Mouse (Mus musculus) cerebellum, postnatal 36 days (tissue): ENCODE measurements around the gene Prpf38a.

Source experiments
- DNase-seq, 2 experiments: peaks; one replicate each; pipeline ENCODE4 v3.0.0; 2021 to 2022; ENCODE audit warnings: mixed read lengths in 2 of 2

Gene Prpf38a

DNA sequence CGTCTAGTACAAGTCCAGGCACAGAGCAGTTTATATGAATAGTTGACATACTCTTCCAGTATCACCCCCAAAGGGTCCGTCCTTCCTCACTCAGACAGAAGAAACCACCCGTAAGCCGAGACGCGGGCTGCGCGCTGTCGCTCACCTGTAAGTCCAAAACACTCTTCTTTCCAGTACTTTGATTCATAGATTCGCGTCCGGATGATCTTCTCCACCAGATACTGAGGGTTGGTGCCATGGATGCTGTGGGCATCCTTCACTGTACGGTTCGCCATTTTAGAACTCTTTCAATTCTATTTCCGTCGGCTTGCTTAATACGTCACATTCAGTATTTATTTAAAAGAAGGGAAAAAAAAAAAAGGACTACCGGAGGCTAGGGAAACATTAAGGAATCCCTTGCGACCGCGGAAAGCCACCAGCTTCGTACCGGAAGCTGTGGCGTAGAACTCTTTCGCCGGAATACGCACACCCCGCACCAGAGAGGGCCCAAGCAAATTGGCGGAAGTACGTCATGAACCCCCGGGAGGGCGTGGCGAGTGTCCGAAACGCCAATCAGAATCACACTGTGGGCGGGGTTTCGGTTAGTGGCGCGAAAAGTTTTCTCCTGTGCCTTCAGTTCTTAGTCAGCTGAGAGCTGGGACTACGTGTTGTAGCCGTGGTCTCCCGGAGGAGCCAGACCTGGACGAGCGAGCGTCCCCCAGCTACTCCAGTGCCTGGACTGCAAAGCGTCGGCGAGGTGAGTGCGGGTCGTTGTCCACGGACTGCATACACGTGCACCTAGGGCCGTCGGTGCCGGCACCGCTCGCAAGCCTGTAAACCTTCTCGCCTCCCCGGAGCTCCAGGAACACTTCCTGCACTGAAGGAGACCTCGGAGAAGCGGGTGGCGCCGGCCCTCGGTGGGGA is at the start of gene Prpf38a, which contains the start of gene Orc1:
Gene Prpf38a, minus strand, starts transcription at position 497 of the 903 bp plus-strand sequence.
Gene Orc1, plus strand, starts transcription at position 584 of the 903 bp plus-strand sequence.
- DNase-seq: peak; percentile 97

DNA sequence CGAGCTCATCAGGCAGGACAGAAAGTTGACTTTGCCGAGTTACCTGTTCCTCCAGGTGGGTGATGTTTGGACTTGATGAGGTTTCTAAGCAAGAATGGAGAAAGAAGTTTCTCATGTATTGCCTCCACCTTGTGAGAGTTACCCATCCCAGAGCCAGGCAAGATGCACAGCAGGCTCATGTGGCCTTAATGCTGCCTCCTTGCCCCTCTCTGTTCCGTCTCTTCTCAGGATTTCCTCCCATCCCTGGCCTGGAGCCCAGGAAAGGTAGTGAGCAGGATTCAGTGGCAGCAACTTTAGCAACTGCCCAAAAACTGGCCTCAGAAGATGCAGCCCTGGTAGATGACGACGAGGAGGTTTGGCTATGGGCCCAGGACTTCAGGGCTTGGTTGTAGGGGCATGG is 47.9 kb upstream of the Prpf38a start:
- DNase-seq: no peak

DNA sequence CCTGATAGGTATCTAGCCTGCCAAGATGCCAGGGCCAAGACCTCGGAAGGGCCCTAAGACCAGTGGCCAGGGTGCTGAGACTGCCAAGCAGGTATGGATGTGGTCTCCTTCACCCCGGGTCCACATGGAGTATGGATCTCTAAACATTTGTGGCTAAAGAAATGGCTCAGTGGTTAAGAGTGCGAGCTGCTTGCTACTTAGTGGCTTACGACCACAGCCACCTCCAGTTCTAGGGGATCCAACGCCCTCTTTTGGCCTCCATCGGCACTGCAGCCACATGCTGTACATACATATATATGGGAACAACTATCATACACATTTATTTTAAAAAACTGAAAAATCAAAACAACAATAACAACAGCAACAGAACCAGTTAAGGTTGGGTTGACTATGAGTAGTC is 42.4 kb upstream of the Prpf38a start:
- no peak for DNase-seq

DNA sequence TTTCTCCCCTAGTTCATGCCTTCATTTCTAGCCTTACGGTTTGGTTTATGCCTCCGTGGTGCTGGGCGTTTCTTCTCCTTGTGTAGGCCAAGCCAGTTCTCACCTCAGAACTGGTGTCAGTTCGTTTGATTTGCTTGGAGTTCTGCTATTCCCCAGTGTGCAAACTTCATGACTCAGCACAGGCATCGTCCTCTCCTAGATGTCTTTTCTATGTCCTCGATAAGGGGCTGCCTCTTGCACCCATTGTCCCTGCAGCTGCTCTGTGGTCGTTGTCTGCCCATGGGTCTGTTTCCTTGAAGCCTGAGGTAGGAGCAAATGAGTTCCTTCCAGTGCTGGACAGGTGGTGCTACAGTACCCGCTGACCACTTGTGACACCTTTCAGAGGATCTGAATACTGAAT is 41.4 kb upstream of the Prpf38a start:
- peak in 1 of 2 experiments; percentile 17 for DNase-seq

DNA sequence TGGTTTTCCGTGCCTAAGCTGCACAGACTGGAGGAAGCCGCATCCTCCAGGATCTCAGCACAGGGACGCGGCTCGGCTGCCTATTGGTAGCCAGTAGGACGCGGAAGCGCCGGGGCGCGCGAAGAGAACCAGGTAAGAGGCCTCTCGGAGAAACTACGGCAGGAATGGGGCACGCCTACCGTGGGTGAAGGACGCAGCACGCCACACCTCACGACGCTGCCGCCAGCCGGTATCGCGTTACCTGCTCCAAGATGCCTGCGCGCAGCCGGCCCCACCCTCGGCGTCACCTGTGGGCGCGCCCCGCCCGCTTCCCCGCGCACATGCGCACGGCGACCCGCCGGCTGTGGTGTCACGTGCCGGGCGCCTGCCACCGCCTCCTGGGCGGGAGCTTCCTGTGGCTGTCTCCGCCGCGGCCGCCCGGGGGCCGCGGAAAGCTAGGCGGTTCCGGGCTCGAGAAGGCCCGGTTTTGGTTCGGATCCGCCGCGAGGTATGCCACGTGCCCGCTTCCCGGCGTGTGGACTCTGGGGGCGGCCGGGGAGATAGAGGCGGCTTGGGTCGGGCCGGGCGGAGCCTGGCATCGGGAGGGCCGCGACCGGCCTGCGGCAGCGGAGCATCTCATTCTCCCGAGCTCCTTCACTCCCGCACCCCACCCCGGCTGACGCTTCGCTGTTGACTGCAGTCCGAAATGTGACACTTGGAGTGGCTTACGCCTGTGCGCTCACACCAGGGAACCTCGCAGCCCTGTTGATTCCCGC is 40.6 kb upstream of the Prpf38a start, which contains the start of gene Cc2d1b:
Gene Cc2d1b, plus strand, starts transcription at position 354 of the 755 bp plus-strand sequence.
- peak; percentile 91 to 96 for DNase-seq

DNA sequence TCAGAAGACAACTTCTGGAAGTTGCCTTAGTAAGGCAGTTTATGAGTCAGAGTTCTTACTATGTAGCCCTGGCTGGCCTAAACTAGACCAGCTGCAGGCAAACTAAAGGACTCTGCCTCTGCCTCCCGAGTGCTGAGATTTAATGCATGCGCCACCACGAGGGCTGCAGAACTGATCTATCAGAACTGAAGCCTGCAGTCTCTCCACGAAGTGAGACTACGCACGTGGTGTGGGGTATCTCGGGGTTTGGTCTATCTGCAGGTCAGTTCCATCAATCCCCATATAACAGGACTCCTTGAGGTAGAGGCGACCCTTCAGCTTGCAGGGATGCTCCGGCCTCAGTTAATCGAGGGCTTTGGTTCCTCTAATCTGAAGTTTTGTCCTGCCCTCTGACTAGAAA is 40.0 kb upstream of the Prpf38a start:
- DNase-seq: no peak

DNA sequence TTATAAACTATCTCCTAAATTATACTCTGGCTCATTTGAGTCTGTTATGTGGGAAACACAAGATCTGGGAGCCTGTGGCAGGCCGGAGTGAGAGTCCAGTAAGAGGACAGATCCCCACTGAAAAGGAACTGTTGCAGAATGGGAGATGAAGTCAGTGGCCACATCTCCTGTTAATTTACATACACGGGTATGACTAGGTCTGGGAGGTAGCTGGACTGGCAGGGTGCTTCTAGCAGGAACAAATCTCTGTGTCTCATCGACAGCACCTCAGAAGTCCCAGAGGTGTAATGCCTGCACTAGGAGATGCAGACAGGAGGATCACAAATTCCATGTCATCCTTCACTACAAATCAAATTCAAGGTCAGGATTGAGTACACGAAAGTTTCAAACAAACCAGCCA is 39.5 kb upstream of the Prpf38a start:
- no peak for DNase-seq

DNA sequence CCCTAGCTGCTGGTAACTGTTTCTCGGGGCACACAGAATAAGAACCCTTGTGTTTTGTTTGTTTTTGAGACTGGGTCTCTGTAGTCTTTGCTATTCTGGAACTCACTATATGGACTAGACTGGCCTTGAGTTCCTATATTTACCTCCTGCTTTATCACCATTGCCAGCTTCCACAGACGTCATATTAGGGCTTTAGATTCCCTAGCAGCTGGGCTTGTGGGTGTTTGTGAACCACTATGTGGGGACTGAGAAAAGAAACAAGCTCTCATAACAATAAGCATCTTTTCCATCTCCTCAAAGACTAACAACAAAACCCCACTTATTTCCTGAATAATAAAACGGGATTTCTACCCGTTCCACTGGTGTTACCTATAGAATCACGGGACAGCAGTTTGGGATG is 31.8 kb upstream of the Prpf38a start:
- no peak for DNase-seq

DNA sequence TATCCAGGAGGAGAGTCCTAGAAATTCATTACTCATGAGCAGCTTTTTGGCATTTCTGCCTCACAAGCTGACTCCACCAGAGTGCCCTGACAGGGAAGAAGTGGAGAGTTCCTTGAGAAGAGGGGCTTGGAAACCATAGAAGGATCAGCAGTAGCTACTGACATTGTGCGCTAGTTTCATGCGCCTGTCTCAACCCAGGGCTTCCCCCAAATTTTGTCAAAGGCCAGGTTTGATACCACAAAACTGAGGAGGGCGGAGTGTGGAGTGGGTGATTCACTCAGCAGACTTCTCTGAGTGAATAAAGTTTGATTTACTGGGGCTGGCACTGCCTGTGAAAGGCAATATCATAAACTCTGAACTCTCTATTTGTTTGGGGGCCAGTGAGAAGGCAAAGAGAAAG is 29.5 kb upstream of the Prpf38a start:
- DNase-seq: no peak

DNA sequence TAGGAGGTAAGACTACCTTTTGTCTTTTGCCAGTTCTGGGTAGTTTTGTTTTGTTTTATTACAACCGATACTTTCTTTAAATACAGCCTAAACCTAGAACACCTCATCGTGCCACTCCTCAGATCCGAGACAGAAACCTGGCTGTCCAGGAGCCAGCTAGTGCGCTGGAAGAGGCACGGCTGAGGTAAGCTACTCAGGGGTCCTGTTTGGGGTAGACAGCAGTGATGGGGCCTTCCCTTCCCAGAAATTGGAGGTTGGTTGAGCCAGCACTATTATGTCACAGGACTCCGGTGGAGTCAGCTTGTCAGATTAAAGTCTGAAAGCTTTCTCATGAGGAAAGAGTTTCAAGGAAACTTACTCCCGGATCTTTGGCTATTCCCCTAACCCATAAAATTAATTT is 22.7 kb upstream of the Prpf38a start:
- no peak for DNase-seq

DNA sequence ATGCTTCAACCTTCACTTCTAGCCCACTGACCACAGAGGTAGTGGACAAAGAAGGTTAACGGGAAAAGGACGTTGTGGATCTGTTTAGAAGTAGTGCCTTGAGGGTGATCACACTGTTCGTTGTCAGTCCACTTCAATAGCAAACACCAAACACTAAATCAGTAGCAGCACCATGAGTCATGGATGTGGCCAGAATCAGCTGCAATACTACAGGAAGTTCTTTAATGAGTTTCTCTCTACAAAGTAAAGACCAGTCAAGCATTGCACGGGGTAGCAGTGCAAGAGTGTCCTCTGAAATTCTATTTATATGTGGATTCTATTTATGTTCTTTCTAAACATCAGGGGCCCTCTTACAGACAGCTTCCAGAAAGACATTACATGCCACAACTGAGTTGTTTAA is 19.2 kb upstream of the Prpf38a start:
- no peak for DNase-seq

DNA sequence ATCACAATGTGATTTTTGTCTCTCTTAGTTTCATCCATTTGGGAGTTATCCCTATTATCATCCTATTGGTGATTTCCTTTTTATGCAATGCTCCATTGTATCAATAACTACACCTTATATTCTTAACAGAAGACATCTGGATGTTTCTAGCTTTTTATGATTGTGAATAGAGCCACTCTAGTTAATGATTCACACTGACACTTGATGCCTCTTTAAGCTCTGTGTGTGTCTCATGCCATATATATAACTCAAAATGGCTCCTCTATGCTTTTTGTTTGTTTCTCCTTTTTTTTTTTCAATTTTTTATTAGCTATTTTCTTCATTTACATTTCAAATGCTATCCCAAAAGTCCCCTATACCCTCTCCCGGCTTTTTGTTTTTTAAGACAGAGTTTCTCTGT is 16.6 kb upstream of the Prpf38a start:
- DNase-seq: no peak

DNA sequence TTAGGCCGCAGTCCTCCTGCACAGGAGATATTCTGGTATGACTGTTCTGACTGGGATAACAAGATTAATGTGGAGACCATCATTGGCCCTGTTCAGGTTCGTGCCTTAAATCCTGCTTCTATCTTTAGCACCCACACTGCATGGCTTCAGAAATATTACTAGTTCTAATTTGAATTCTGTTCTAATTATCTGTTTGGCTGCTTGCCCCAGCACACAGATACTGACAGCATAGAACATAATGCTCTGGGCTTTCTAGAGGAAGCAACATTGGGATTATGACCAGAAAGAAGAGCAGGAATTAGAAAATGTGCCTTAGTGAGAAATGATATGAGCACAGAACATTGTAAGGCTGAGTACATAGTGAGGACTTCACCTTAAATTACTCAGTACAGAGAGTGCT is 14.2 kb upstream of the Prpf38a start:
- DNase-seq: peak in 1 of 2 experiments; percentile 15

DNA sequence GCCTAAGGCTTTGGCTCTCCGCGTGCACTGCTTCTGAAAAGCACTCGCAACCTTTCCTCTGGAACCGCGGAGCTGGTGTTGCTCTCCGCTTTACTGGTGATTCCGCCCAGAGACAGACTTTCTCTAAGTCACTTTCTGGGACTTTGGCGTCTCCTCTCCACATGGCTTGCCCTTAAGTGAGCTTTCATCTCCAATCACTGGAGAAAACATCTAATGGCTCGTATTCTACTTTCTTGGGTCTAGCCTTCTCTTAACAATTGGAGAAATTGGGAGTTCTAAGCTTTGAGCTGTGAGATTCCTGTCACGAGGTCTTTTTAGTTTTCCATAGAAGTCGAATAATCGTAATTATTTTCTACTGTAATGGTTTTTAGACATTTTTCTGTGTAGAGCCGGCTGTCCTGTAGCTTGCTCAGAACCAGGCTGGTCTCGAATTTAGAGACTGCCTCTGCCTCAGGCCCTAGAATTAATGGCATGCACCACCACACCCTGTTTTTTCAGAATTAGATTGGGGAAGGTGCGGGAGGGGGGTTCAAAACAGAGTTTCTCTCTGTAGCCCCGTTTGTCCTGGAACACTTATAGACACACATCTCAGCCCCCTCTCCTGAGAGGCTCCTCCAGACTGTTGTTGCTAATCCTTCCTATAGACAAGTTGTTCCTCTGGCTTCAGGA is 741 bp upstream of the Prpf38a start:
- no peak for DNase-seq

DNA sequence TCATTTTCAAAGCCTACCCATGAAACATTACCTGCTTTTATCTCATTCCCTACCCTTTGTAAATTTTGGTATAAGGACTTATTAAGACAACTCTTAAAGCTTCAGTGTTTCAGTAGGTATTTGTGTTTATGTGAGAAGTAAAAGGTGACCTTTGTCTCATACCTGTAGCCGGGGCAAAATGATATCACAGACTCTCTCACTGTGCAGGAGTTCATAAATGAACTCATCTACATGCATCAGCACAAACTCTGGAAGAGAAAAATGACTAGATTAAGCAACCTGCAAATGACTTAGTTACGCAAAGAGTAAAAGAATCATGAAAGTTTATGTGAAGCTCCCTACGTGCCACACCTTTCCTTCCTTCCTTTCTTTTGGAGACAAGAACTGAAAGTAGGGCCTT is 6.5 kb downstream of the Prpf38a start:
- no peak for DNase-seq

DNA sequence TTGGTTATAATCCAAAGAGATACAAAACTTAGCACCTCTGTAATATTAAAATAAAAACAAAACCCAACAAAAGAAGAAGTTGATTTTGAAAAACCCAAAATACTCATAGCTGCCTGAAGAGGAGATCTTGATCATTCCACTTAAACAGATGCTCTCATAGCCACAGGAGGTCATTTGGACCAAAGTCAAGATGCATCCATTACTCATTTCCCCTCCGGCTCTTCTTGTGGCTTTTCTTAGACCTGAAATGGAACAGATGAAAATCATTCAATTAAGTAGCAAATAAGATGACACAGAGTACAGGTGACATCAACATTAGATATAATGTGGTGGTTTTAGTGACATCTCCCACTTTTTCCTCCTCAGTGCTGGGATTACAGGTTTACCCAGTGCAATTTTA is 14.1 kb downstream of the Prpf38a start:
- no peak for DNase-seq

DNA sequence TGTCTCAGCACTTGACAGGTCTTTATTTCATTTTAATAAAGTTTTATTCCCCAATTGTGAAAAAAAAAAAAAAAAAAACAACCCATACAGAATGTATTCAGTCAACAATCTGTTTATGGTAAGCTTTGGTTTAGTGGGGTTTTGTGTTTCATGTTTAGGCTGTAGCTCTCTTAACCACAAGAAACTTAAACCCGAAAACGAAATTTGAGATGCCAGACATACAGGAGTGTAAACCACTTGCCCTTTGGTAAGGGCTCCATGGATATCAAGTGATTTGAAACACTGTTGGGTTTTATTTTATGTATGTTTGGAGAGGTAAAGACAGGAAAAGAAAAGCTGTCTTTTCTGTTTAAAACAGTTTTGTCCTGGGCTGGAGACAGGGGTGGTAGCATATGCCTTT is 39.4 kb downstream of the Prpf38a start:
- DNase-seq: no peak
